Mouse (Mus musculus) lung, postnatal 0 days (tissue): Measurements from ENCODE around the gene Rfesd.

ENCODE experiments used
- CTCF ChIP-seq: IDR thresholded peaks from 2 replicates; pipeline ENCODE4 v1.5.1; 2016; ENCODE audit warnings: antibody characterized with exemption, mild to moderate bottlenecking
- EP300 ChIP-seq: IDR thresholded peaks from 2 replicates; pipeline ENCODE4 v1.6.1; 2016; ENCODE audit warnings: antibody characterized with exemption, mild to moderate bottlenecking, control low read depth

- TF ChIP-seq EP300 (no peak), CTCF (no peak)
Measured at GRCm38 (mm10) chr13:75992169-75993028, 26.1 kb downstream of the Rfesd start.
